ENCODE assay signal across 11 mouse cellular contexts in genomic region chr14:51986153-51986505, GRCm38 (mm10). TPM values are rescaled to one million over a fixed set of nuclear protein-coding genes. Genes with fewer than 3 reads are reported as not detected.
DNase-seq lines count a peak whose midpoint lies in the region; ATAC-seq lines count a peak whose summit lies in the region.
"Had no signal": no experiment of that assay in that cellular context is flagged by ENCODE, and none has a peak within 500 bp of the region (broad histone marks: within the 10 kb centered on the region; RNA-seq: fewer than 3 reads in every experiment).

No protein-coding gene starts in this region.

- H3K4me2 ChIP-seq in kidney, embryonic 16.5 days (replicated peaks; ENCODE audit: low read depth, low read length), result peak overlapping the region; percentile 92
- peak overlapping the region; percentile 93 for H3K4me2 ChIP-seq in embryonic facial prominence, embryonic 11.5 days (ENCODE audit: low read depth, low read length)
- peak overlapping the region; percentile 85 for H3K4me2 ChIP-seq in intestine, embryonic 16.5 days (ENCODE audit: low read depth, low read length)
- peak overlapping the region; percentile 80 for H3K4me2 ChIP-seq in neural tube, embryonic 12.5 days (replicated peaks)

- peaks cover 25% of the 10 kb centered on the region for H3K4me1 ChIP-seq in kidney, embryonic 16.5 days (ENCODE audit: insufficient read depth, low read length)
- H3K4me1 ChIP-seq in embryonic facial prominence, embryonic 11.5 days (ENCODE audit: control insufficient read depth, insufficient read depth, low read length), result peaks cover 2% of the 10 kb centered on the region; the same call in 1 of the 2 replicates
- peaks cover 12% of the 10 kb centered on the region; the same call in 1 of the 2 replicates for H3K4me1 ChIP-seq in intestine, embryonic 16.5 days (ENCODE audit: control insufficient read depth, insufficient read depth, low read length)
- peaks cover 25% of the 10 kb centered on the region for H3K4me1 ChIP-seq in neural tube, embryonic 12.5 days

- no peaks in the 10 kb centered on the region for H3K9me3 ChIP-seq in kidney, embryonic 16.5 days (ENCODE audit: low read length)
- H3K9me3 ChIP-seq in embryonic facial prominence, embryonic 11.5 days (replicated peaks; ENCODE audit: control insufficient read depth, low read length), result no peaks in the 10 kb centered on the region
- H3K9me3 ChIP-seq in intestine, embryonic 16.5 days (ENCODE audit: control insufficient read depth, low read length), result no peaks in the 10 kb centered on the region
- no peaks in the 10 kb centered on the region for H3K9me3 ChIP-seq in neural tube, embryonic 12.5 days

- peak overlapping the region; percentile 96 for H3K27ac ChIP-seq in kidney, embryonic 16.5 days (ENCODE audit: low read length)
- H3K27ac ChIP-seq in embryonic facial prominence, embryonic 11.5 days (replicated peaks; ENCODE audit: low read depth, low read length), result peak overlapping the region; percentile 95
- peak overlapping the region; percentile 92 for H3K27ac ChIP-seq in intestine, embryonic 16.5 days (ENCODE audit: low read length)
- H3K27ac ChIP-seq in neural tube, embryonic 12.5 days, result peak overlapping the region; percentile 2; the same call in 1 of the 2 replicates

- ATAC-seq in kidney, embryonic 16.5 days (ENCODE audit: low FRiP score, low TSS enrichment), result no peak
- ATAC-seq in embryonic facial prominence, embryonic 11.5 days (replicated peaks; ENCODE audit: insufficient number of reproducible peaks, low FRiP score, low TSS enrichment, low read depth), result no peak
- no peak for ATAC-seq in intestine, embryonic 16.5 days
- ATAC-seq in neural tube, embryonic 12.5 days (ENCODE audit: low FRiP score, low read depth), result no peak

- H3K9ac ChIP-seq in kidney, embryonic 16.5 days (replicated peaks; ENCODE audit: low read length), result peak overlapping the region; percentile 86
- H3K9ac ChIP-seq in embryonic facial prominence, embryonic 11.5 days (replicated peaks; ENCODE audit: low read length), result peak overlapping the region; percentile 90
- peak overlapping the region; percentile 82 for H3K9ac ChIP-seq in intestine, embryonic 16.5 days (ENCODE audit: low read depth, low read length)
- peak overlapping the region; percentile 82 for H3K9ac ChIP-seq in neural tube, embryonic 12.5 days

- no peak for DNase-seq in kidney, postnatal 4 days
- DNase-seq in embryonic facial prominence, embryonic 11.5 days (ENCODE audit: low spot score), result no peak
- DNase-seq in frontal cortex, postnatal 36 days (ENCODE audit: low spot score in 2 of 2), result no peak
- DNase-seq in left cerebral cortex, adult 18-20 months (ENCODE audit: low spot score in 2 of 2), result no peak
- DNase-seq in kidney, adult 18-20 months, result no peak
- DNase-seq: right cerebral cortex, adult 18-20 months had no signal

- 7% methylated on average over 7 of the region's 7 CpGs for WGBS in kidney, embryonic 16.5 days
- WGBS in embryonic facial prominence, embryonic 11.5 days, result 2% methylated on average over 7 of the region's 7 CpGs
- 19% methylated on average over 7 of the region's 7 CpGs for WGBS in intestine, embryonic 16.5 days
- 5% methylated on average over 7 of the region's 7 CpGs for WGBS in neural tube, embryonic 12.5 days

- no peaks in the 10 kb centered on the region for H3K27me3 ChIP-seq in kidney, embryonic 16.5 days (ENCODE audit: insufficient read depth, low read length)
- no peaks in the 10 kb centered on the region for H3K27me3 ChIP-seq in embryonic facial prominence, embryonic 11.5 days (ENCODE audit: control insufficient read depth, insufficient read depth, low read length)
- H3K27me3 ChIP-seq in intestine, embryonic 16.5 days (replicated peaks; ENCODE audit: control insufficient read depth, insufficient read depth, low read length), result no peaks in the 10 kb centered on the region
- no peaks in the 10 kb centered on the region for H3K27me3 ChIP-seq in neural tube, embryonic 12.5 days (replicated peaks)
- H3K27me3 ChIP-seq: Patski had no signal

- peaks cover 36% of the 10 kb centered on the region for H3K36me3 ChIP-seq in kidney, embryonic 16.5 days (ENCODE audit: insufficient read depth, low read length)
- peaks cover 12% of the 10 kb centered on the region for H3K36me3 ChIP-seq in embryonic facial prominence, embryonic 11.5 days (replicated peaks; ENCODE audit: control insufficient read depth, insufficient read depth, low read depth, low read length)
- 0 out of 2 replicates have a peak, but pooled peaks cover 11% of the 10 kb centered on the region for H3K36me3 ChIP-seq in intestine, embryonic 16.5 days (ENCODE audit: control insufficient read depth, insufficient read depth, low read length)
- H3K36me3 ChIP-seq in neural tube, embryonic 12.5 days, result peaks cover 31% of the 10 kb centered on the region

- peak overlapping the region; percentile 74 for H3K4me3 ChIP-seq in kidney, embryonic 16.5 days (ENCODE audit: low read length)
- peak overlapping the region; percentile 75 for H3K4me3 ChIP-seq in embryonic facial prominence, embryonic 11.5 days (ENCODE audit: low read depth, low read length)
- peak overlapping the region; percentile 67 for H3K4me3 ChIP-seq in intestine, embryonic 16.5 days (ENCODE audit: low read length)
- H3K4me3 ChIP-seq in neural tube, embryonic 12.5 days, result peak overlapping the region; percentile 69

RNA-seq across cellular contexts. Expression of gene Arhgef40, which starts 1.6 kb away (rescaled TPM):
- polyA plus RNA-seq in kidney, embryonic 16.5 days (2015; fragmentation: Nextera tagmentation; extraction: Ambion mirVana), result 92.1 and 97.8 TPM in 2 replicates
- 82.6 and 91.9 TPM in 2 replicates for polyA plus RNA-seq in embryonic facial prominence, embryonic 11.5 days (2014; fragmentation: Nextera tagmentation; extraction: Ambion mirVana)
- polyA plus RNA-seq in intestine, embryonic 16.5 days (2015; fragmentation: Nextera tagmentation; extraction: Ambion mirVana), result 52.0 and 53.0 TPM in 2 replicates
- 105 and 110 TPM in 2 replicates for polyA plus RNA-seq in neural tube, embryonic 12.5 days (2016; fragmentation: Nextera tagmentation; extraction: Ambion mirVana)
- 10 to 100 TPM; 23.4 to 28.6 TPM for total RNA-seq in left cerebral cortex, adult 18-20 months (2021)

RNA-seq across cellular contexts. Expression of gene Tmem253, which starts 29.3 kb away (rescaled TPM):
- 1.0 and 1.6 TPM in 2 replicates for polyA plus RNA-seq in kidney, embryonic 16.5 days (2015; fragmentation: Nextera tagmentation; extraction: Ambion mirVana)
- polyA plus RNA-seq in embryonic facial prominence, embryonic 11.5 days (2014; fragmentation: Nextera tagmentation; extraction: Ambion mirVana), result 0.35 and 1.5 TPM in 2 replicates
- polyA plus RNA-seq in intestine, embryonic 16.5 days (2015; fragmentation: Nextera tagmentation; extraction: Ambion mirVana), result 99.0 and 118 TPM in 2 replicates
- polyA plus RNA-seq in neural tube, embryonic 12.5 days (2016; fragmentation: Nextera tagmentation; extraction: Ambion mirVana), result 1.0 and 1.3 TPM in 2 replicates
- under 1 TPM; 0.28 to 0.56 TPM for total RNA-seq in left cerebral cortex, adult 18-20 months (2021)

RNA-seq across cellular contexts. Expression of gene Zfp219, which starts 34.4 kb away (rescaled TPM):
- 38.9 and 39.2 TPM in 2 replicates for polyA plus RNA-seq in kidney, embryonic 16.5 days (2015; fragmentation: Nextera tagmentation; extraction: Ambion mirVana)
- polyA plus RNA-seq in embryonic facial prominence, embryonic 11.5 days (2014; fragmentation: Nextera tagmentation; extraction: Ambion mirVana), result 54.7 and 63.2 TPM in 2 replicates
- 19.7 and 20.5 TPM in 2 replicates for polyA plus RNA-seq in intestine, embryonic 16.5 days (2015; fragmentation: Nextera tagmentation; extraction: Ambion mirVana)
- 78.3 and 84.9 TPM in 2 replicates for polyA plus RNA-seq in neural tube, embryonic 12.5 days (2016; fragmentation: Nextera tagmentation; extraction: Ambion mirVana)
- 10 to 100 TPM; 40.6 to 41.3 TPM for total RNA-seq in left cerebral cortex, adult 18-20 months (2021)

RNA-seq across cellular contexts. Expression of gene Olfr221, which starts 56.1 kb away (rescaled TPM):
- not detected in 2 replicates for polyA plus RNA-seq in kidney, embryonic 16.5 days (2015; fragmentation: Nextera tagmentation; extraction: Ambion mirVana)
- polyA plus RNA-seq in embryonic facial prominence, embryonic 11.5 days (2014; fragmentation: Nextera tagmentation; extraction: Ambion mirVana), result not detected in 2 replicates
- polyA plus RNA-seq in intestine, embryonic 16.5 days (2015; fragmentation: Nextera tagmentation; extraction: Ambion mirVana), result not detected in 2 replicates
- polyA plus RNA-seq in neural tube, embryonic 12.5 days (2016; fragmentation: Nextera tagmentation; extraction: Ambion mirVana), result not detected in 2 replicates
- not detected for total RNA-seq in left cerebral cortex, adult 18-20 months (2021)
- total RNA-seq: gastrocnemius, postnatal 36 days had no signal
- polyA plus RNA-seq: Patski had no signal

Comparison
In these comparisons a context has a peak if more than half of its experiments do, and no peak if none do; other contexts are left out.
1. H3K27ac ChIP-seq: peak in every context shown above with its lines; median percentile 96 in kidney, embryonic 16.5 days; 95 in embryonic facial prominence, embryonic 11.5 days; 92 in intestine, embryonic 16.5 days; 2 in neural tube, embryonic 12.5 days.
2. RNA of gene Tmem253, which starts 29.3 kb away (polyA plus RNA-seq): 99.0 to 118 TPM in intestine, embryonic 16.5 days; 1.0 to 1.6 TPM in kidney, embryonic 16.5 days, 1.0 to 1.3 TPM in neural tube, embryonic 12.5 days and 0.35 to 1.5 TPM in embryonic facial prominence, embryonic 11.5 days; every median in the first group is over 10 times any median in the second.
3. Peak in every context shown above with its lines, with median percentiles within 50 percentile points of each other: H3K4me2 ChIP-seq, H3K4me3 ChIP-seq and H3K9ac ChIP-seq.